ENCODE assay signal across 7 mouse cellular contexts in the genomic region with DNA sequence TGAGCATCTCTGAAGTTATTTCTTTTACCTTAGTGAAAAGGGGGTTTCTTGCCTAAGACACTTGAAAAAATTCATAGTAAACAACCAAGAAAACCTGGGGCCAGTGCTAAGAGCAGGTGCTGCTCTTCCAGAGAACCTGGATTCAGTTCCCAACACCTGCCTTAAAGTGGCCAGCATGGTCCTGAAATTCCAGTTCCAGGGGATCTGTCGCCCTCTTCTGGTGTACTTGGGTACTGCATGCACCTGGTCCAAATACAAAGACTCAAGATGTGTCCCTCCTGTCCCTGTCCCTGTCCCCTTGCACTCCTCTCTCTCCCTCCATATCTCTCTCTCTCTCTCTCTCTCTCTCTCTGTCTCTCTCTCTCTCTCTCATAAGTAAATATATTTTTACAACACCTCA. TPM values are rescaled to one million over a fixed set of nuclear protein-coding genes. Genes with fewer than 3 reads are reported as not detected.
DNase-seq lines count a peak whose midpoint lies in the region; ATAC-seq and TF ChIP-seq lines count a peak whose summit lies in the region.

No protein-coding gene starts in this region.

- H3K4me2 ChIP-seq in midbrain, postnatal 0 days (ENCODE audit: low read depth, low read length, poor library complexity, severe bottlenecking), result no peak overlapping the region
- H3K4me2 ChIP-seq in stomach, postnatal 0 days (replicated peaks; ENCODE audit: low read depth), result no peak overlapping the region

- no peak for ATAC-seq in midbrain, postnatal 0 days (ENCODE audit: low FRiP score)
- ATAC-seq in stomach, postnatal 0 days (ENCODE audit: low FRiP score, low TSS enrichment), result peak; percentile 7; the same call in 1 of the 2 replicates

- peak; percentile 96 for TF ChIP-seq CTCF in left cerebral cortex, adult 2 months (IDR thresholded peaks at IDR 0.05)
- TF ChIP-seq CTCF in midbrain, postnatal 0 days (IDR thresholded peaks at IDR 0.05), result peak; percentile 98
- peak; percentile 96 for TF ChIP-seq CTCF in stomach, postnatal 0 days (IDR thresholded peaks at IDR 0.05; ENCODE audit: low read depth)

- H3K27ac ChIP-seq in ES-E14 (ENCODE audit: insufficient read depth, low read depth, low read length, poor library complexity, severe bottlenecking), result no peak overlapping the region
- H3K27ac ChIP-seq in left cerebral cortex, adult 2 months, result no peak overlapping the region
- H3K27ac ChIP-seq in midbrain, postnatal 0 days (ENCODE audit: low read depth, low read length), result no peak overlapping the region
- H3K27ac ChIP-seq in stomach, postnatal 0 days (replicated peaks), result no peak overlapping the region

- TF ChIP-seq EP300 in stomach, postnatal 0 days (optimal IDR thresholded peaks at IDR 0.05), result no peak

- no peaks in the 10 kb centered on the region for H3K36me3 ChIP-seq in ES-E14 (ENCODE audit: control insufficient read depth, insufficient read depth, low read length, poor library complexity, severe bottlenecking)
- H3K36me3 ChIP-seq in midbrain, postnatal 0 days (ENCODE audit: insufficient read depth, low read length), result no peaks in the 10 kb centered on the region
- no peaks in the 10 kb centered on the region for H3K36me3 ChIP-seq in stomach, postnatal 0 days (ENCODE audit: control insufficient read depth, insufficient read depth, low read length)

- 0% methylated on average over 1 of the region's 1 CpGs for WGBS in midbrain, postnatal 0 days
- 0% methylated on average over 1 of the region's 1 CpGs for WGBS in stomach, postnatal 0 days

- H3K4me3 ChIP-seq in ES-E14 (ENCODE audit: insufficient read depth in 1 of 2, low read depth in 1 of 2, low read length in 2 of 2, poor library complexity in 1 of 2, severe bottlenecking in 1 of 2), result no peak overlapping the region
- no peak overlapping the region for H3K4me3 ChIP-seq in left cerebral cortex, adult 2 months
- H3K4me3 ChIP-seq in midbrain, postnatal 0 days (ENCODE audit: low read depth, low read length), result no peak overlapping the region
- H3K4me3 ChIP-seq in stomach, postnatal 0 days (ENCODE audit: low read depth, low read length), result no peak overlapping the region

- DNase-seq in ES-E14 (ENCODE audit: low read depth, low spot score), result peak; percentile 87
- peak; percentile 79 to 96 for DNase-seq in adrenal gland, adult (ENCODE audit: inconsistent age in 2 of 2, low spot score in 1 of 2)
- peak; percentile 75 for DNase-seq in embryo, embryonic 11 days
- DNase-seq in heart, postnatal 25 days (ENCODE audit: low spot score), result peak; percentile 50
- peak; percentile 81 to 93 for DNase-seq in left cerebral cortex, adult 2 months (ENCODE audit: extremely low spot score in 1 of 2, low spot score in 2 of 2)
- peak; percentile 79 for DNase-seq in midbrain, postnatal 0 days (ENCODE audit: low spot score)
- peak; percentile 85 for DNase-seq in stomach, postnatal 0 days (ENCODE audit: low spot score)

- H3K27me3 ChIP-seq in midbrain, postnatal 0 days (ENCODE audit: insufficient read depth, low read length), result no peaks in the 10 kb centered on the region
- no peaks in the 10 kb centered on the region for H3K27me3 ChIP-seq in stomach, postnatal 0 days (ENCODE audit: control insufficient read depth, insufficient read depth, low read length)

- no peak overlapping the region for H3K9ac ChIP-seq in ES-E14 (ENCODE audit: insufficient read depth, low read depth, low read length, poor library complexity, severe bottlenecking)
- no peak overlapping the region for H3K9ac ChIP-seq in midbrain, postnatal 0 days (replicated peaks; ENCODE audit: low read length, poor library complexity, severe bottlenecking)
- no peak overlapping the region for H3K9ac ChIP-seq in stomach, postnatal 0 days (ENCODE audit: low read length)

- intact Hi-C loops in heart, postnatal 25 days (cut with DNase I), result loop anchor here (1.0 to 5.0 kb wide), 3 partner anchors 95 to 308 kb away; a partner anchor contains a TSS
- intact Hi-C loops in left cerebral cortex, adult 2 months (cut with DNase I), result loop anchor here (1.0 kb wide), 1 partner anchor 217 kb away; no protein-coding TSS in a partner anchor

- in situ Hi-C loops in ES-E14 (cut with MboI; ENCODE audit: low sequenced_read_pairs in 2 of 2, unreplicated experiment in 2 of 2), result no loop called here

- H3K9me3 ChIP-seq in ES-E14 (ENCODE audit: control insufficient read depth, insufficient read depth, low read depth, low read length), result no peaks in the 10 kb centered on the region
- no peaks in the 10 kb centered on the region for H3K9me3 ChIP-seq in midbrain, postnatal 0 days (ENCODE audit: low read length)
- H3K9me3 ChIP-seq in stomach, postnatal 0 days (ENCODE audit: control insufficient read depth, low read length), result no peaks in the 10 kb centered on the region

- peaks cover 0 to 8% of the 10 kb centered on the region in 2 experiments; a peak in 1 of 4 replicates for H3K4me1 ChIP-seq in ES-E14 (ENCODE audit: control insufficient read depth in 2 of 2, insufficient read depth in 2 of 2, low read length in 2 of 2, poor library complexity in 1 of 2)
- 0 out of 2 replicates have a peak, but pooled peaks cover 2% of the 10 kb centered on the region for H3K4me1 ChIP-seq in midbrain, postnatal 0 days (ENCODE audit: insufficient read depth, low read length)
- no peaks in the 10 kb centered on the region for H3K4me1 ChIP-seq in stomach, postnatal 0 days (replicated peaks; ENCODE audit: control insufficient read depth, insufficient read depth)

TF ChIP-seq in ES-E14, 5 proteins besides CTCF, POLR2A, EP300 and RAD21:
- TF ChIP-seq ZNF384 (IDR thresholded peaks at IDR 0.05; ENCODE audit: low read depth, low read length), result no peak
- peak; percentile 94 for TF ChIP-seq ZC3H11A (IDR thresholded peaks at IDR 0.05; ENCODE audit: borderline replicate concordance, low read depth, low read length)

RNA-seq across cellular contexts. Expression of a gene that starts 32.0 kb away (rescaled TPM):
- 31.6 and 32.2 TPM in 2 replicates for total RNA-seq in ES-E14 (2012; rRNA removed)
- 10 to 100 TPM; 29.3 to 30.4 TPM for total RNA-seq in heart, postnatal 25 days (2021)
- total RNA-seq in left cerebral cortex, adult 2 months (2021), result 1 to 10 TPM; 1.4 to 2.3 TPM
- 3.0 and 4.9 TPM in 2 replicates for total RNA-seq in midbrain, postnatal 0 days (2014; rRNA removed)
- 2.7 TPM in 2 replicates for polyA plus RNA-seq in midbrain, postnatal 0 days (2015; fragmentation: Nextera tagmentation; extraction: Ambion mirVana)
- 1.3 and 1.4 TPM in 2 replicates for polyA plus RNA-seq in stomach, postnatal 0 days (2015; fragmentation: Nextera tagmentation; extraction: Ambion mirVana)

RNA-seq across cellular contexts. Expression of a gene that starts 43.8 kb away (rescaled TPM):
- 0.58 and 1.2 TPM in 2 replicates for total RNA-seq in ES-E14 (2012; rRNA removed)
- total RNA-seq in heart, postnatal 25 days (2021), result under 1 TPM; 0.26 to 0.53 TPM
- 100 to 1,000 TPM; 328 to 336 TPM for total RNA-seq in left cerebral cortex, adult 2 months (2021)
- total RNA-seq in midbrain, postnatal 0 days (2014; rRNA removed), result 75.6 and 86.9 TPM in 2 replicates
- 35.7 and 36.2 TPM in 2 replicates for polyA plus RNA-seq in midbrain, postnatal 0 days (2015; fragmentation: Nextera tagmentation; extraction: Ambion mirVana)
- polyA plus RNA-seq in stomach, postnatal 0 days (2015; fragmentation: Nextera tagmentation; extraction: Ambion mirVana), result 0.84 and 1.3 TPM in 2 replicates

Comparison
In these comparisons a context has a peak if more than half of its experiments do, and no peak if none do; other contexts are left out.
1. RNA of a gene that starts 43.8 kb away (total RNA-seq): 328 to 336 TPM in left cerebral cortex, adult 2 months and 75.6 to 86.9 TPM in midbrain, postnatal 0 days; 0.58 to 1.2 TPM in ES-E14 and 0.26 to 0.53 TPM in heart, postnatal 25 days; every median in the first group is over 10 times any median in the second.
2. Peak in every context shown above with its lines, with median percentiles within 50 percentile points of each other: DNase-seq and CTCF ChIP-seq.